Mouse (Mus musculus) MEL (cell line): ENCODE results near the gene Cops2. TPM values are rescaled to one million over a fixed set of nuclear protein-coding genes. Genes with fewer than 3 reads are reported as not detected.
A peak's percentile ranks its signal among the peaks of the same experiment; 100 is the strongest.

Experiments
- DNase-seq: peaks from one replicate; pipeline ENCODE4 v3.0.0; 2011; ENCODE audit warnings: low read depth, low spot score
- H3K27ac ChIP-seq: 2 replicates; pipeline ENCODE4 v1.5.1; 2012; ENCODE audit warnings: low read depth, mild to moderate bottlenecking, control low read depth, low read length, moderate library complexity; ENCODE audit not compliant: control insufficient read depth
- H3K27me3 ChIP-seq, 2 experiments: fragments of 150-350 bp in 1 of 2; sonication (generic) in 1 of 2; 2 replicates each; pipeline ENCODE4 v1.6.1; 2012; ENCODE audit warnings: low read length in 2 of 2, mild to moderate bottlenecking in 2 of 2, improper control_type of control experiment in 1 of 2, moderate library complexity in 1 of 2; ENCODE audit not compliant: insufficient read depth in 2 of 2, control insufficient read depth in 1 of 2
- H3K36me3 ChIP-seq, 2 experiments: 2 replicates each; pipeline ENCODE4 v1.6.1; 2012 to 2014; ENCODE audit warnings: low read length in 2 of 2, improper control_type of control experiment in 1 of 2, inconsistent platforms in 1 of 2, mild to moderate bottlenecking in 1 of 2; ENCODE audit not compliant: insufficient read depth in 2 of 2, control insufficient read depth in 1 of 2
- H3K4me1 ChIP-seq, 2 experiments: fragments of 150-350 bp in 1 of 2; sonication (generic) in 1 of 2; 2 replicates each; pipeline ENCODE4 v1.6.1; 2012; ENCODE audit warnings: low read length in 2 of 2, improper control_type of control experiment in 1 of 2, mild to moderate bottlenecking in 1 of 2; ENCODE audit not compliant: insufficient read depth in 2 of 2, control insufficient read depth in 1 of 2
- H3K4me3 ChIP-seq, 2 experiments: fragments of 150-350 bp in 1 of 2; sonication (generic) in 1 of 2; 2 replicates each; pipeline ENCODE4 v1.5.1; 2012; ENCODE audit warnings: low read depth in 2 of 2, low read length in 2 of 2, mild to moderate bottlenecking in 2 of 2, moderate library complexity in 2 of 2, control low read depth in 1 of 2, improper control_type of control experiment in 1 of 2; ENCODE audit not compliant: control insufficient read depth in 1 of 2, insufficient read depth in 1 of 2
- H3K79me2 ChIP-seq: 2 replicates; pipeline ENCODE4 v1.6.1; 2012; ENCODE audit warnings: mild to moderate bottlenecking, low read length, moderate library complexity; ENCODE audit not compliant: control insufficient read depth, poor library complexity, insufficient read depth
- H3K9ac ChIP-seq: 2 replicates; pipeline ENCODE4 v1.6.1; 2012; ENCODE audit warnings: low read depth, mild to moderate bottlenecking, control low read depth, low read length, moderate library complexity; ENCODE audit not compliant: control insufficient read depth, poor library complexity, severe bottlenecking
- H3K9me3 ChIP-seq: fragments of 150-350 bp; sonication (generic); replicated peaks from 2 replicates; pipeline ENCODE4 v1.6.1; 2012; ENCODE audit warnings: mild to moderate bottlenecking, low read length, improper control_type of control experiment, moderate library complexity; ENCODE audit not compliant: insufficient read depth
- BHLHE40 ChIP-seq: IDR thresholded peaks from 2 replicates; pipeline ENCODE4 v1.6.1; 2012; ENCODE audit warnings: low read depth, mild to moderate bottlenecking, inconsistent platforms, low read length, improper control_type of control experiment, borderline replicate concordance
- CHD1 ChIP-seq: IDR thresholded peaks from 2 replicates; pipeline ENCODE4 v1.6.1; 2012; ENCODE audit warnings: low read depth, mild to moderate bottlenecking, inconsistent platforms, low read length, improper control_type of control experiment
- CTCF ChIP-seq, 3 experiments: IDR thresholded peaks in 2 of 3; conservative IDR thresholded peaks in 1 of 3; 2 replicates each; pipeline ENCODE4 v1.5.1; 2011 to 2012; ENCODE audit warnings: low read length in 3 of 3, low read depth in 2 of 3, mild to moderate bottlenecking in 2 of 3, improper control_type of control experiment in 1 of 3, inconsistent platforms in 1 of 3, mixed read lengths in 1 of 3, moderate library complexity in 1 of 3; ENCODE audit not compliant: control insufficient read depth in 1 of 3, insufficient read depth in 1 of 3, poor library complexity in 1 of 3, severe bottlenecking in 1 of 3
- ELF1 ChIP-seq: IDR thresholded peaks from 2 replicates; pipeline ENCODE4 v1.6.1; 2014; ENCODE audit warnings: low read depth, mild to moderate bottlenecking, inconsistent platforms, low read length, improper control_type of control experiment, moderate library complexity
- GATA1 ChIP-seq: IDR thresholded peaks from 2 replicates; pipeline ENCODE4 v1.6.1; 2011; ENCODE audit warnings: low read depth, low read length, improper control_type of control experiment
- HCFC1 ChIP-seq: IDR thresholded peaks from 2 replicates; pipeline ENCODE4 v1.6.1; 2012; ENCODE audit warnings: low read depth, mild to moderate bottlenecking, inconsistent platforms, low read length, improper control_type of control experiment, moderate library complexity
- MAZ ChIP-seq: IDR thresholded peaks from 2 replicates; pipeline ENCODE4 v1.6.1; 2012; ENCODE audit warnings: low read depth, mild to moderate bottlenecking, inconsistent platforms, low read length, improper control_type of control experiment
- MXI1 ChIP-seq: IDR thresholded peaks from 2 replicates; pipeline ENCODE4 v1.6.1; 2011; ENCODE audit warnings: mild to moderate bottlenecking, low read depth, low read length, improper control_type of control experiment
- MYC ChIP-seq: IDR thresholded peaks from 2 replicates; pipeline ENCODE4 v1.6.1; 2011; ENCODE audit warnings: low read depth, mild to moderate bottlenecking, low read length, improper control_type of control experiment, moderate library complexity
- NELFE ChIP-seq: IDR thresholded peaks from 2 replicates; pipeline ENCODE4 v1.6.1; 2011; ENCODE audit warnings: low read depth, low read length, improper control_type of control experiment
- NRF1 ChIP-seq: IDR thresholded peaks from 2 replicates; pipeline ENCODE4 v1.6.1; 2014; ENCODE audit warnings: low read depth, mild to moderate bottlenecking, inconsistent platforms, low read length, improper control_type of control experiment, moderate library complexity; ENCODE audit not compliant: poor library complexity, insufficient read depth, severe bottlenecking
- POLR2A ChIP-seq, 2 experiments: IDR thresholded peaks; 2 replicates each; pipeline ENCODE4 v1.6.1; 2011 to 2012; ENCODE audit warnings: low read length in 2 of 2, mild to moderate bottlenecking in 2 of 2, control low read depth in 1 of 2, improper control_type of control experiment in 1 of 2, low read depth in 1 of 2, moderate library complexity in 1 of 2; ENCODE audit not compliant: control insufficient read depth in 1 of 2, insufficient read depth in 1 of 2, poor library complexity in 1 of 2
- POLR2AphosphoS2 ChIP-seq: IDR thresholded peaks from 2 replicates; pipeline ENCODE4 v1.6.1; 2011; ENCODE audit warnings: low read length, improper control_type of control experiment
- POLR2AphosphoS5 ChIP-seq: IDR thresholded peaks from 2 replicates; pipeline ENCODE4 v1.6.1; 2012; ENCODE audit warnings: low read depth, borderline replicate concordance, mild to moderate bottlenecking, inconsistent platforms, low read length, moderate library complexity, mixed read lengths
- SIN3A ChIP-seq: IDR thresholded peaks from 2 replicates; pipeline ENCODE4 v1.6.1; 2012; ENCODE audit warnings: low read length, improper control_type of control experiment, inconsistent platforms
- SMC3 ChIP-seq: IDR thresholded peaks from 2 replicates; pipeline ENCODE4 v1.6.1; 2011; ENCODE audit warnings: low read depth, low read length, improper control_type of control experiment
- TBP ChIP-seq: IDR thresholded peaks from 2 replicates; pipeline ENCODE4 v1.8.0; 2011; ENCODE audit warnings: low read depth, low read length, improper control_type of control experiment
- TCF12 ChIP-seq: IDR thresholded peaks from 2 replicates; pipeline ENCODE4 v1.6.1; 2014; ENCODE audit warnings: low read depth, mild to moderate bottlenecking, inconsistent platforms, low read length, improper control_type of control experiment, moderate library complexity
- USF1 ChIP-seq: IDR thresholded peaks from 2 replicates; pipeline ENCODE4 v1.6.1; 2014; ENCODE audit warnings: low read depth, mild to moderate bottlenecking, inconsistent platforms, low read length, improper control_type of control experiment, moderate library complexity
- USF2 ChIP-seq, 2 experiments: IDR thresholded peaks; 2 replicates each; pipeline ENCODE4 v1.6.1; 2011 to 2012; ENCODE audit warnings: improper control_type of control experiment in 2 of 2, low read length in 2 of 2, borderline replicate concordance in 1 of 2, inconsistent platforms in 1 of 2, low read depth in 1 of 2, mild to moderate bottlenecking in 1 of 2; ENCODE audit not compliant: insufficient read depth in 1 of 2
- polyA plus RNA-seq, 2 experiments: library from polyadenylated mRNA; stranded (reverse) in 1 of 2; unstranded in 1 of 2; fragments of >175 nt in 1 of 2; fragments of >200 nt in 1 of 2; gene quantifications; 2 replicates each; pipeline versions ENCODE4 v1.2.1 to v1.2.4; 2012; ENCODE audit warnings: low replicate concordance in 2 of 2, low read depth in 1 of 2; ENCODE audit not compliant: insufficient read length in 2 of 2, insufficient read depth in 1 of 2, missing spikeins in 1 of 2
- total RNA-seq: library from RNA; depleted of rRNA; stranded (reverse); fragments of 300-350 nt; gene quantifications from 2 replicates; pipeline ENCODE4 v1.2.3, GENCODE M21; 2012; rRNA removed

Gene Cops2
- total RNA-seq, result 66.2 and 77.1 TPM in 2 replicates
- polyA plus RNA-seq, result 100 to 1,000 TPM in 1 of 2 experiments, 10 to 100 TPM in 1; 65.3 to 131 TPM

- H3K9ac ChIP-seq, result peak within 1 kb of the TSS; percentile 97
- peaks cover 0 to 22% of the 10 kb centered on the region in 2 experiments; a peak in 3 of 4 replicates for H3K36me3 ChIP-seq
- H3K9me3 ChIP-seq, result no peaks in the 10 kb centered on the region
- peak within 1 kb of the TSS; percentile 71 to 92 for H3K4me3 ChIP-seq
- no peaks in the 10 kb centered on the region for H3K27me3 ChIP-seq
- peak; percentile 98 for DNase-seq
- peaks cover 0 to 13% of the 10 kb centered on the region in 2 experiments; a peak in 2 of 4 replicates for H3K4me1 ChIP-seq
- H3K27ac ChIP-seq, result peak within 1 kb of the TSS; percentile 40
- no peak for TF ChIP-seq CHD1
- peak; percentile 91 for TF ChIP-seq GATA1
- TF ChIP-seq SIN3A, result peak; percentile 99
- 0 out of 2 replicates have a peak, but pooled peaks have one; percentile 18 for TF ChIP-seq NRF1
- peak; percentile 95 for TF ChIP-seq TBP
- TF ChIP-seq CTCF (IDR thresholded peaks at IDR 0.05 in 2 of 3, conservative IDR thresholded peaks at IDR 0.05 in 1 of 3; ENCODE audit: control insufficient read depth in 1 of 3, insufficient read depth in 1 of 3, low read depth in 2 of 3, low read length in 3 of 3, poor library complexity in 1 of 3, severe bottlenecking in 1 of 3), result no peak
- TF ChIP-seq ELF1, result peak; percentile 92
- TF ChIP-seq POLR2A (IDR thresholded peaks at IDR 0.05; ENCODE audit: control insufficient read depth in 1 of 2, insufficient read depth in 1 of 2, low read depth in 1 of 2, low read length in 2 of 2, poor library complexity in 1 of 2), result peak; percentile 39 to 81; a peak in 3 of 4 replicates
- TF ChIP-seq NELFE, result peak; percentile 66
- no peak for TF ChIP-seq BHLHE40
- no peak for TF ChIP-seq POLR2AphosphoS5
- no peak for TF ChIP-seq SMC3
- peak; percentile 23; the same call in 1 of the 2 replicates for TF ChIP-seq POLR2AphosphoS2
- TF ChIP-seq USF1, result no peak
- peak; percentile 97 for TF ChIP-seq HCFC1
- peak; percentile 90 for TF ChIP-seq MXI1
- TF ChIP-seq MYC, result peak; percentile 28; the same call in 1 of the 2 replicates
- TF ChIP-seq MAZ, result peak; percentile 87
- no peak for TF ChIP-seq USF2 (IDR thresholded peaks at IDR 0.05; ENCODE audit: borderline replicate concordance in 1 of 2, insufficient read depth in 1 of 2, low read depth in 1 of 2, low read length in 2 of 2)
- peak; percentile 72 for TF ChIP-seq TCF12
- peaks cover 43% of the 10 kb centered on the region for H3K79me2 ChIP-seq
Observed at GRCm38 (mm10) chr2:125858521-125859280, at the start of gene Cops2, which contains the start of gene Galk2. TSS of gene Cops2 (minus strand) at chr2:125859139. TSS of gene Galk2 (plus strand) at chr2:125859109.
